Mouse (Mus musculus) embryo, embryonic 10 days (tissue): ENCODE data around the gene Ybx3.

Experiments used
- DNase-seq: peaks from one replicate; pipeline ENCODE4 v3.0.0-alpha.2; 2015; ENCODE audit warnings: low spot score

Gene Ybx3

GRCm38 (mm10) chr6:131383713-131384330 is 4.5 kb downstream of the Ybx3 start:
- DNase-seq = no peak

- no peak for DNase-seq
Measured at GRCm38 (mm10) chr6:131382984-131383337, 5.3 kb downstream of the Ybx3 start.

GRCm38 (mm10) chr6:131382232-131382983 is 5.9 kb downstream of the Ybx3 start:
- DNase-seq = no peak

GRCm38 (mm10) chr6:131378858-131379428 is 9.3 kb downstream of the Ybx3 start:
- no peak for DNase-seq

GRCm38 (mm10) chr6:131377378-131377777 is 10.9 kb downstream of the Ybx3 start:
- no peak for DNase-seq

- no peak for DNase-seq
Measured at GRCm38 (mm10) chr6:131374594-131375340, 13.5 kb downstream of the Ybx3 start.

- no peak for DNase-seq
Measured at GRCm38 (mm10) chr6:131373160-131373559, 15.1 kb downstream of the Ybx3 start.

GRCm38 (mm10) chr6:131370767-131371166 is 17.5 kb downstream of the Ybx3 start:
- DNase-seq = no peak

GRCm38 (mm10) chr6:131369866-131370616 is 18.2 kb downstream of the Ybx3 start:
- DNase-seq = no peak

GRCm38 (mm10) chr6:131367101-131367500 is 21.2 kb downstream of the Ybx3 start:
- DNase-seq = peak; percentile 40

GRCm38 (mm10) chr6:131364353-131364752 is 23.9 kb downstream of the Ybx3 start:
- DNase-seq = no peak

- DNase-seq = no peak
Measured at GRCm38 (mm10) chr6:131362987-131363765, 25.1 kb downstream of the Ybx3 start.

- no peak for DNase-seq
Measured at GRCm38 (mm10) chr6:131360693-131361092, 27.6 kb downstream of the Ybx3 start.

GRCm38 (mm10) chr6:131359543-131359942 is 28.7 kb downstream of the Ybx3 start:
- no peak for DNase-seq

GRCm38 (mm10) chr6:131354913-131355312 is 33.4 kb downstream of the Ybx3 start:
- DNase-seq = no peak

GRCm38 (mm10) chr6:131353352-131353919 is 34.8 kb downstream of the Ybx3 start, which contains the start of gene Styk1:
TSS of gene Styk1 (minus strand) at chr6:131353597.
- DNase-seq = peak; percentile 87

- DNase-seq = no peak
Measured at GRCm38 (mm10) chr6:131347026-131347425, 41.2 kb downstream of the Ybx3 start.

GRCm38 (mm10) chr6:131344346-131344745 is 43.9 kb downstream of the Ybx3 start:
- DNase-seq = no peak

- no peak for DNase-seq
Measured at GRCm38 (mm10) chr6:131340082-131340481, 48.2 kb downstream of the Ybx3 start.

- no peak for DNase-seq
Measured at GRCm38 (mm10) chr6:131339309-131339708, 49.0 kb downstream of the Ybx3 start.

GRCm38 (mm10) chr6:131338787-131339186 is 49.5 kb downstream of the Ybx3 start:
- DNase-seq = no peak
